Mouse (Mus musculus) spleen, postnatal 10 days (tissue): Measurements from ENCODE around the gene Ppp1r10.
A peak's percentile ranks its signal among the peaks of the same experiment; 100 is the strongest.

ENCODE experiments used
- DNase-seq, 2 experiments: peaks; one replicate each; pipeline ENCODE4 v3.0.0; 2021 to 2022; ENCODE audit warnings: low spot score in 2 of 2

The Ppp1r10 gene

GRCm38 (mm10) chr17:35916297-35917142 lies at the start of gene Ppp1r10, which contains the start of gene Mrps18b:
Gene Ppp1r10, plus strand, starts transcription at chr17:35916434.
Gene Mrps18b, minus strand, starts transcription at chr17:35916389.
- DNase-seq, result peak; percentile 98

- peak; percentile 59 to 76 for DNase-seq
Measured at GRCm38 (mm10) chr17:35866911-35867890, 49.0 kb upstream of the Ppp1r10 start.

GRCm38 (mm10) chr17:35868165-35868820 lies 47.9 kb upstream of the Ppp1r10 start:
- peak; percentile 39 to 58 for DNase-seq

- DNase-seq, result no peak
Measured at GRCm38 (mm10) chr17:35868961-35869345, 47.3 kb upstream of the Ppp1r10 start.

- DNase-seq, result no peak
Measured at GRCm38 (mm10) chr17:35869346-35870067, 46.7 kb upstream of the Ppp1r10 start.

- DNase-seq, result peak; percentile 51 to 72
Measured at GRCm38 (mm10) chr17:35870151-35870883, 45.9 kb upstream of the Ppp1r10 start.

GRCm38 (mm10) chr17:35870884-35871696 lies 45.1 kb upstream of the Ppp1r10 start:
- peak; percentile 38 to 74 for DNase-seq

GRCm38 (mm10) chr17:35873774-35874519 lies 42.3 kb upstream of the Ppp1r10 start:
- peak; percentile 87 to 94 for DNase-seq

GRCm38 (mm10) chr17:35874721-35875120 lies 41.5 kb upstream of the Ppp1r10 start:
- DNase-seq, result no peak

GRCm38 (mm10) chr17:35879245-35880057 lies 36.8 kb upstream of the Ppp1r10 start, which contains the start of gene Dhx16:
Gene Dhx16, plus strand, starts transcription at chr17:35879819.
- DNase-seq, result peak; percentile 89 to 98

- no peak for DNase-seq
Measured at GRCm38 (mm10) chr17:35882924-35883323, 33.3 kb upstream of the Ppp1r10 start.

GRCm38 (mm10) chr17:35883777-35884176 lies 32.5 kb upstream of the Ppp1r10 start:
- no peak for DNase-seq

- DNase-seq, result no peak
Measured at GRCm38 (mm10) chr17:35887725-35888124, 28.5 kb upstream of the Ppp1r10 start.

GRCm38 (mm10) chr17:35896781-35897643 lies 19.2 kb upstream of the Ppp1r10 start, which contains the start of gene 2310061I04Rik:
Gene 2310061I04Rik, minus strand, starts transcription at chr17:35897431.
- peak; percentile 82 to 93 for DNase-seq

- DNase-seq, result peak in 1 of 2 experiments; percentile 27
Measured at GRCm38 (mm10) chr17:35897644-35898573, 18.3 kb upstream of the Ppp1r10 start.
